Mouse (Mus musculus): ENCODE data around the gene Itpr2. TPM values are rescaled to one million over a fixed set of nuclear protein-coding genes. Genes with fewer than 3 reads are reported as not detected.

Gene Itpr2
- polyA plus RNA-seq, 1 experiment, result 3.6 TPM

- no peak overlapping the region for H3K9ac ChIP-seq (ENCODE audit: low read depth, poor library complexity, severe bottlenecking)
- no peak overlapping the region for H3K4me3 ChIP-seq (ENCODE audit: low read depth, low read length)
- no peaks in the 10 kb centered on the region for H3K27me3 ChIP-seq (ENCODE audit: control insufficient read depth, insufficient read depth, low read length, poor library complexity, severe bottlenecking)
- no peak overlapping the region for H3K27ac ChIP-seq (ENCODE audit: insufficient read depth, low read length)
- no peaks in the 10 kb centered on the region for H3K9me3 ChIP-seq (replicated peaks; ENCODE audit: control insufficient read depth, insufficient read depth, low read length, poor library complexity, severe bottlenecking)
- TF ChIP-seq POLR2A (IDR thresholded peaks at IDR 0.05; ENCODE audit: insufficient read depth, low read length) (no peak), EP300 (IDR thresholded peaks at IDR 0.05; ENCODE audit: insufficient read depth, low read depth, low read length) (no peak), CTCF (IDR thresholded peaks at IDR 0.05; ENCODE audit: low read depth, low read length) (no peak)
- H3K4me1 ChIP-seq (ENCODE audit: control insufficient read depth, insufficient read depth, low read length), result no peaks in the 10 kb centered on the region
- no peaks in the 10 kb centered on the region for H3K36me3 ChIP-seq (ENCODE audit: control insufficient read depth, insufficient read depth, low read length, poor library complexity, severe bottlenecking)
Observed at GRCm38 (mm10) chr6:146170603-146171051, 331.4 kb downstream of the Itpr2 start.

GRCm38 (mm10) chr6:146167207-146167606, 334.8 kb downstream of the Itpr2 start:
- Histone ChIP-seq H3K4me1 (ENCODE audit: control insufficient read depth, insufficient read depth, low read length) (no peaks in the 10 kb centered on the region), H3K9ac (ENCODE audit: low read depth, poor library complexity, severe bottlenecking) (no peak overlapping the region), H3K4me3 (ENCODE audit: low read depth, low read length) (no peak overlapping the region), H3K27ac (ENCODE audit: insufficient read depth, low read length) (no peak overlapping the region), H3K27me3 (ENCODE audit: control insufficient read depth, insufficient read depth, low read length, poor library complexity, severe bottlenecking) (no peaks in the 10 kb centered on the region), H3K36me3 (ENCODE audit: control insufficient read depth, insufficient read depth, low read length, poor library complexity, severe bottlenecking) (no peaks in the 10 kb centered on the region), H3K9me3 (replicated peaks; ENCODE audit: control insufficient read depth, insufficient read depth, low read length, poor library complexity, severe bottlenecking) (no peaks in the 10 kb centered on the region)
- TF ChIP-seq CTCF (IDR thresholded peaks at IDR 0.05; ENCODE audit: low read depth, low read length) (no peak), POLR2A (IDR thresholded peaks at IDR 0.05; ENCODE audit: insufficient read depth, low read length) (no peak), EP300 (IDR thresholded peaks at IDR 0.05; ENCODE audit: insufficient read depth, low read depth, low read length) (no peak)

GRCm38 (mm10) chr6:146159641-146160040, 342.4 kb downstream of the Itpr2 start:
- TF ChIP-seq CTCF (IDR thresholded peaks at IDR 0.05; ENCODE audit: low read depth, low read length), result no peak
- no peak for TF ChIP-seq POLR2A (IDR thresholded peaks at IDR 0.05; ENCODE audit: insufficient read depth, low read length)
- TF ChIP-seq EP300 (IDR thresholded peaks at IDR 0.05; ENCODE audit: insufficient read depth, low read depth, low read length), result no peak
- Histone ChIP-seq H3K9me3 (replicated peaks; ENCODE audit: control insufficient read depth, insufficient read depth, low read length, poor library complexity, severe bottlenecking) (no peaks in the 10 kb centered on the region), H3K27ac (ENCODE audit: insufficient read depth, low read length) (no peak overlapping the region), H3K4me1 (ENCODE audit: control insufficient read depth, insufficient read depth, low read length) (no peaks in the 10 kb centered on the region), H3K4me3 (ENCODE audit: low read depth, low read length) (no peak overlapping the region), H3K9ac (ENCODE audit: low read depth, poor library complexity, severe bottlenecking) (no peak overlapping the region), H3K36me3 (ENCODE audit: control insufficient read depth, insufficient read depth, low read length, poor library complexity, severe bottlenecking) (no peaks in the 10 kb centered on the region), H3K27me3 (ENCODE audit: control insufficient read depth, insufficient read depth, low read length, poor library complexity, severe bottlenecking) (no peaks in the 10 kb centered on the region)

DNA sequence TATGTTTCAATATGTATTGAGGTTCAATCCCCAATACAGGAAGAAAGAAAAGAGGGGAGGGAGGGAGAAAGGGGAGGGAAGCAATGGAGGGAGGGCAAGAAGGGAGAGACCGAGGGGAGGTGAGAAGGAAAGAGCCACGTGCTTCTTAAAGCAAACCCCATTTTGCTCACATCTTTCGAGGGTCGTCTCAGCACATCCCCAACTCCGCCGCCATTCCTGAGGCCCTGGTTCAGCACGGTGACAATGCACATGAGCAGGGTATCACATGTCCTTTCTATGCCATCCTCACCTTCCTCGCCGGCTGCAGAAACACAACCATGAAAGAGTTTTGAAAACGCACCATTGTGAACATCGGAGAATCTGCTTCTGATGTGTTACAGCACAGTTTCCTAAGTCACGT, 343.3 kb downstream of the Itpr2 start:
- Histone ChIP-seq H3K27me3 (ENCODE audit: control insufficient read depth, insufficient read depth, low read length, poor library complexity, severe bottlenecking) (no peaks in the 10 kb centered on the region), H3K27ac (ENCODE audit: insufficient read depth, low read length) (no peak overlapping the region), H3K4me1 (ENCODE audit: control insufficient read depth, insufficient read depth, low read length) (no peaks in the 10 kb centered on the region), H3K36me3 (ENCODE audit: control insufficient read depth, insufficient read depth, low read length, poor library complexity, severe bottlenecking) (no peaks in the 10 kb centered on the region), H3K4me3 (ENCODE audit: low read depth, low read length) (no peak overlapping the region), H3K9ac (ENCODE audit: low read depth, poor library complexity, severe bottlenecking) (no peak overlapping the region), H3K9me3 (replicated peaks; ENCODE audit: control insufficient read depth, insufficient read depth, low read length, poor library complexity, severe bottlenecking) (no peaks in the 10 kb centered on the region)
- TF ChIP-seq CTCF (IDR thresholded peaks at IDR 0.05; ENCODE audit: low read depth, low read length), result no peak
- no peak for TF ChIP-seq EP300 (IDR thresholded peaks at IDR 0.05; ENCODE audit: insufficient read depth, low read depth, low read length)
- TF ChIP-seq POLR2A (IDR thresholded peaks at IDR 0.05; ENCODE audit: insufficient read depth, low read length), result no peak

- H3K4me1 ChIP-seq (ENCODE audit: control insufficient read depth, insufficient read depth, low read length), result no peaks in the 10 kb centered on the region
- no peak overlapping the region for H3K4me3 ChIP-seq (ENCODE audit: low read depth, low read length)
- no peaks in the 10 kb centered on the region for H3K9me3 ChIP-seq (replicated peaks; ENCODE audit: control insufficient read depth, insufficient read depth, low read length, poor library complexity, severe bottlenecking)
- TF ChIP-seq POLR2A (IDR thresholded peaks at IDR 0.05; ENCODE audit: insufficient read depth, low read length) (no peak), EP300 (IDR thresholded peaks at IDR 0.05; ENCODE audit: insufficient read depth, low read depth, low read length) (no peak), CTCF (IDR thresholded peaks at IDR 0.05; ENCODE audit: low read depth, low read length) (no peak)
- no peaks in the 10 kb centered on the region for H3K36me3 ChIP-seq (ENCODE audit: control insufficient read depth, insufficient read depth, low read length, poor library complexity, severe bottlenecking)
- no peak overlapping the region for H3K27ac ChIP-seq (ENCODE audit: insufficient read depth, low read length)
- H3K27me3 ChIP-seq (ENCODE audit: control insufficient read depth, insufficient read depth, low read length, poor library complexity, severe bottlenecking), result no peaks in the 10 kb centered on the region
- no peak overlapping the region for H3K9ac ChIP-seq (ENCODE audit: low read depth, poor library complexity, severe bottlenecking)
Observed at GRCm38 (mm10) chr6:146157983-146158535, 344.0 kb downstream of the Itpr2 start.

GRCm38 (mm10) chr6:146157099-146157498, 344.9 kb downstream of the Itpr2 start:
- no peak for TF ChIP-seq CTCF (IDR thresholded peaks at IDR 0.05; ENCODE audit: low read depth, low read length)
- TF ChIP-seq POLR2A (IDR thresholded peaks at IDR 0.05; ENCODE audit: insufficient read depth, low read length), result no peak
- TF ChIP-seq EP300 (IDR thresholded peaks at IDR 0.05; ENCODE audit: insufficient read depth, low read depth, low read length), result no peak
- H3K36me3 ChIP-seq (ENCODE audit: control insufficient read depth, insufficient read depth, low read length, poor library complexity, severe bottlenecking), result no peaks in the 10 kb centered on the region
- H3K9ac ChIP-seq (ENCODE audit: low read depth, poor library complexity, severe bottlenecking), result no peak overlapping the region
- H3K4me3 ChIP-seq (ENCODE audit: low read depth, low read length), result no peak overlapping the region
- H3K27me3 ChIP-seq (ENCODE audit: control insufficient read depth, insufficient read depth, low read length, poor library complexity, severe bottlenecking), result no peaks in the 10 kb centered on the region
- H3K27ac ChIP-seq (ENCODE audit: insufficient read depth, low read length), result no peak overlapping the region
- no peaks in the 10 kb centered on the region for H3K9me3 ChIP-seq (replicated peaks; ENCODE audit: control insufficient read depth, insufficient read depth, low read length, poor library complexity, severe bottlenecking)
- no peaks in the 10 kb centered on the region for H3K4me1 ChIP-seq (ENCODE audit: control insufficient read depth, insufficient read depth, low read length)
